Mouse (Mus musculus) thymus, postnatal 10 days (tissue): ENCODE data around the gene Rexo4.
A peak's percentile ranks its signal among the peaks of the same experiment; 100 is the strongest.

ENCODE experiments used
- DNase-seq, 2 experiments: peaks; one replicate each; pipeline ENCODE4 v3.0.0; 2021; ENCODE audit warnings: low spot score in 2 of 2

Gene Rexo4

GRCm38 (mm10) chr2:26943253-26943652, 20.9 kb downstream of the Rexo4 start:
- no peak for DNase-seq

DNA sequence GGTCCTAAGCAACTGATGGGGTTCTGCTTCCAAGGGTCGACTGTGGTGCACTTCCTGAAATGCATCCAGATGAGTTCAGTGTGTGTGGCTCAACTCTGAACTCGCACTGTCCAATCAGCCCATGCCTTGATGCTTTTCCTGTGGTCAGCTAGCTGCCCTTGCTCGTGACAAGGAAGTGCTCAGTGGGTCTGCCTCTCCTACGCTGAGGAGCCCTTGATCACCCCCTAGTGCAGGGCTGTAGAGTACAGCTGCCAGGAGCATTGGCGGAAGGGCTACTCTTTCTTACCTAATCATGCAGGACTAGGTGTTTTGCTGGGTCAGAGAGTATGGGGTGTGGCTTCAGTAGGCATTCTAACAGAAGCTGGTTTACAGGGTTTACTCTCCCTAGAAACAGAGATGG, 22.6 kb downstream of the Rexo4 start:
- no peak for DNase-seq

GRCm38 (mm10) chr2:26936425-26936824, 27.8 kb downstream of the Rexo4 start:
- DNase-seq: peak; percentile 58 to 60

GRCm38 (mm10) chr2:26935286-26935685, 28.9 kb downstream of the Rexo4 start:
- DNase-seq: peak; percentile 25 to 36

- DNase-seq: peak; percentile 94
These were observed 30.7 kb downstream of the Rexo4 start, which contains the start of the genes Surf4 and Stkld1 for GRCm38 (mm10) chr2:26933304-26934055. Gene Surf4, minus strand, starts transcription at chr2:26933928. Gene Stkld1, plus strand, starts transcription at chr2:26934047.

GRCm38 (mm10) chr2:26932473-26933303, 31.5 kb downstream of the Rexo4 start:
- DNase-seq: peak; percentile 28 to 58

GRCm38 (mm10) chr2:26930390-26930789, 33.8 kb downstream of the Rexo4 start:
- DNase-seq: peak; percentile 70 to 84

GRCm38 (mm10) chr2:26927745-26928476, 36.3 kb downstream of the Rexo4 start:
- DNase-seq: no peak

DNA sequence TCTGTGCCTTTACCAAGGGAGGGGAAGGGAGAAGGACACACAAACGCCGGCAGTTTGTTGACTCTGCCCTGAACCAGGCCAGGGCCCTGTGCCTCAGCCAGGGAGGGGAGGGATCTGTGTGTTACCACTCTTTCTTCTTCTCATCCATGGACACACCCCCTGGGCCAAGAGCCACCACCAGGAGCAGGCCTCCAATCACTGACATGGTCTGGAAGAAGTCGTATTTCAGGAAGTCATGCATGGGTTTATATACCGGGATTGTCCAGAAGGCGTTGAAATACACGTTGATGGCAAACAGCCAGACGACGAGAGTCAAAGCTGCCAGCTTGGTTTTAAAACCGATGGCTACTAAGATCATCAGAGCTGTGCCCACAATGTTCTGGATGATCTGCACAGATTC, 42.4 kb downstream of the Rexo4 start:
- no peak for DNase-seq

DNA sequence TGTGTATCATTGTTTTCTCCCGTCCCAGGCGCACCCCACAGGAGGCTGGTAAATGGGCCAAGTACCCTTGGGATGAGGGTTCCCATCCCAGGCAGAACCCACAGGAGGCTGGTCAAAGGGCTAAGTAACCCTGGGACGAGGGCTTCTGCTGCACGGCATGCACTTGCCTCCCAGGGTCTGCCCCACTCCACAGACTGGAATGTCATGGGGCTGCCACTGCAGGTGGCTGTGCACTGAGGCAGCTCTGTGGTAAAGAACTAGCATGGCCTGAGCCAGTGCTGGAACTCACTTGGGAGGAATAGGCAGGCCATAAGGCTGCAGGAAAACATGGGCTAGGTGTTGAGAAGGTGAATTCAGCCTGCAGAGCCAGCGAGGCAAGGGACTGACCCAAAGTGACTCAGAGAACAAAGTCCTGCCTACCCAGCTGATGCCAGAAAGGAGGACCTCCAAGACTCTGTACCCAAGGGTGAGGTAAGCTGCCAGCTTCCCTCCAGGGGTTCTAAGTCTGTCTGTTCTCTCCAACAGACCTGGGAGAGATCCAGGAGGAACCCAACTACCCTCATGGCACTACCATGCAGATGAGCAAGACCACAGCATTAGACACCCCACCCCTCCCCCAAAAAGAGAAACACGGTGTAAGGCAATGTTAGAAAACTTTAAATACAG, 43.9 kb downstream of the Rexo4 start:
- no peak for DNase-seq

DNA sequence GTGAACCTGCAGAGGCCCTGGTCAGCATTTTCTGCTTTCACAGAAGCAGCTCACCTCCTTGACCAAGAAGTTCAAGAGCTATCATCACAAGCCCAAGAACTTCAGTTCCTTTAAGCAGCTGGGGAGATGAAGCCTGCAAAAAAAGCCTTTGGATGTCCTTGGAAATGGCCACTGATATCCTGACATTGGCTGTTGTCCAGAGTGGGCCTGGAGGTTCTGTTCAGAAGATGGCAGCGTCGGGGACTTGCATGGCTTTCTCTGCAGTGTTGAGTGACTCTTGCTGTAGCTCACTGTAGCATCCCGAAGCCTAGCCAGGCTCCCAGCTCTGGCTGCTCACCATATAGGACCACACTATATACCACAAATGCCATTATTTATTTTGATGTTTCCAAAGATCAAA, 44.5 kb downstream of the Rexo4 start:
- no peak for DNase-seq

- no peak for DNase-seq
These were observed 47.4 kb downstream of the Rexo4 start for GRCm38 (mm10) chr2:26916738-26917137.

- peak; percentile 50 to 62 for DNase-seq
These were observed 48.1 kb downstream of the Rexo4 start, which contains the start of the genes Surf2 and Surf1 for GRCm38 (mm10) chr2:26915927-26916728. Gene Surf2, plus strand, starts transcription at chr2:26916367. Gene Surf1, minus strand, starts transcription at chr2:26916530.

- DNase-seq: no peak
These were observed 49.8 kb downstream of the Rexo4 start for GRCm38 (mm10) chr2:26914148-26914941.

DNA sequence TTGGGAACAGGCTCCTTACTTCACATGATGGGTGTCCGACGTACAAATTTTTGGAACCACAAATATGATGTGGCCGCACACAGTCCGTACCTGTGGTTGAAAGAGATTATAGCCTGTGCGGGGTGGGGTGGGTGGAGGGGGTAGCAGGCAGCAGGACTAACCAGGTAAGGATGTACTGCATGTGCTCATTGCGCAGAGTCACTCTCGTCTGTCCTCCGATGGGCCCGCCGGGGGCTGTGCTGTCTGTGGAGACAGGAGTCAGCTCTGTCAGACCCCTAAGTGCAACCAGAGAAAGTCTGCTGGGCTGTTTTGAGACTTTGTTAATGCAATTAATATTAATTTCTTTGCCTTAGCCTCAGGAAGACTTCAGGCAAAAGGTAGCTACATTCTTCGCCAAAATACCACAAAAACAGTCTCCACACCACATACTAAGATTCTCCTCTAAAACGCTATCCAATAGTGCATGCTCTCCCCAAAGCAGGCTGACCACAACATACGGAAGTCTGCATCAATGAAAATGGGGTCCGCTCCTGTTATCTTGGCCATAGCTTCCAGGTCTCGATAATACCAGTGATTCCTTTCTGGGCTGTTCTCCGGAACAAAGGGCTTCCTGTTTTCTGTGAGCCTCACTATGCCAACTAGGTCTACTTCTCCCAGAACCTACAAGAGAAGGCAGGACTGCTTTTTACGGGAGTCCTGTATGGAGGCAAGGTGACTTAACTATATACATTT, 50.6 kb downstream of the Rexo4 start:
- DNase-seq: no peak

DNA sequence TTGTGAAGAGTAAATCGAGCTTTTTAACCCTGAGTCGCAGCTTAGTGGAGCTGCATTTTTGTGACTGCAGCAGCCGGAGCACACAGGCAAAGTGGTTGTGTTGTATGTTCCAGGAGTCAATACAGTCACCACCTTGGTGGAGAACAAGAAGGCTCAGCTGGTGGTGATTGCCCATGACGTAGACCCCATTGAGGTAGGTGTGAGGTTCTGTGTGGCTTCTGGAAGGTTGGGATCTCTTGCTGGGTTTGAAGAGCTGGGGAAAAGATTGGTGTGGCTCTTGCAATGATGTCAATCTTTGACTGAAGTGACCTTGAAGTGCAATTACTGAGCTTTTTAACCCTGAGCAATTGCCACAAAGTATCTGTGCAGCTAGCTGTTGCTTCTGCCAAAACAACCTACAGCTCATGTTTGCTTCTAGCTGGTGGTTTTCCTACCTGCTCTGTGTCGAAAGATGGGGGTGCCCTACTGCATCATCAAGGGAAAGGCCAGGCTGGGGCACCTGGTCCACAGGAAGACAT, 51.9 kb downstream of the Rexo4 start:
- no peak for DNase-seq

GRCm38 (mm10) chr2:26910994-26911765, 53.0 kb downstream of the Rexo4 start:
- peak in 1 of 2 experiments; percentile 56 for DNase-seq
